Mouse (Mus musculus) CD4-positive, CD25-positive, alpha-beta regulatory T cell, adult 4 months (primary cell): ENCODE data around the gene 1700003H04Rik. TPM values are rescaled to one million over a fixed set of nuclear protein-coding genes. Genes with fewer than 3 reads are reported as not detected.

Experiments used
- ATAC-seq: one replicate; pipeline ENCODE4 v1.8.0; 2017
- polyA plus RNA-seq, 2 experiments: library from polyadenylated mRNA; unstranded; fragments of 100-300 nt; shearing (Covaris generic); gene quantifications; one replicate each; pipeline ENCODE4 v1.2.1; 2017

The 1700003H04Rik gene
- not detected for polyA plus RNA-seq

DNA sequence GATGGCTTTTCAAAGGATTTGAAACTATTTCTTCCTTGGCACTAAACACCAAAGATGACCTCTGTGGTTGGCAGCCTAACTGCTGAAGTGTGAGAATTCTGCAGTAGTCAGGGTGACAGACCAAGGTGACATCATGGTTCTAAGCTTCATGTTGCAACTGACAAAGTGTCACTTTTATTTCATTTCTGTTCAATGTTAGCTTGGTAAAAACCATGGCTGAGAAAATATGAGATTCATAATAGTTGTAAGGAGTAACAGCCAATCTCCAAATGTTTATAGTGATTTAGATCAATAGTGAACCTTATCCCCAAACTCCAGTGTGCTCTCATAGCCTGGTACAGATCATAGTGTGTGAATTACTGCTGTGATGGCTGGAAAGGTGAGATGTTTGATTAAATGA is at the start of gene 1700003H04Rik:
TSS of gene 1700003H04Rik (minus strand) at position 101 of the 400 bp plus-strand sequence.
- no peak for ATAC-seq

DNA sequence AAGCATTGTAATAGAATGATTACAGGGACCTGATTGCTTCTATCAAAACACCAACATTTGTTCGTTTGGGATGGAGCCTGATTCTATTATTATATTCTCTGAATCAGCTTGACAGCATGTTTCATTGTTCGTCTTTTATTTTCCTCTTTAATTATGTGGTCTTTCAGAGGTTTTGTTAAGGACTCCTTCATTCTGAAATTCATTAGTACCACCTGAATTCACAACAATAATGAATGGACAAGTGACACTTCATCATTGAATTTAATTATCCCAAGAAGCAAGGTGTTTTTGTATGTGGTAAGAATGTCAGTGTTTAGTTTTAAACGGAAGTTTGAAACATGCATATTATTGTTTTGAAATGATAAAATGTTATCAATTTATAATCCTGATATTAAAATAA is 42.1 kb upstream of the 1700003H04Rik start:
- ATAC-seq, result no peak

DNA sequence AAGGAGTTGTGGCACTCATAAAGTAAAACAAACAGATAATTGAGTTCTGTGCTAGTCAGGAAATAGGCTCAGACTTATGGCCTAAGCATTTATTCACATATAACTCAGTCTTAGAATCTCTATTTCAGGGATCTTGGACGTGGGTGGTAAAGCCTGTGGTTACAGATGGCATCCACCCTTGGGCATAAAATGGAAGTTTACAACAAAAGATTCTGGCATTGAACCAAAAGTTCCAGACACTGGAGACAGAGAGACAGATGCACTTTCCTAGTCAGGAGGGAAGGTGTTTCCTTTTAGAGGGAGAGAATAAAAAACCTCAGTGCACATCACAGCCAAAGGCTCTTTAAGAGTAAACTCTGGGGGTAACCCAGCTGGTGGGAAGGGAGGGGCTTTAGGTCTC is 32.4 kb upstream of the 1700003H04Rik start:
- ATAC-seq, result no peak

DNA sequence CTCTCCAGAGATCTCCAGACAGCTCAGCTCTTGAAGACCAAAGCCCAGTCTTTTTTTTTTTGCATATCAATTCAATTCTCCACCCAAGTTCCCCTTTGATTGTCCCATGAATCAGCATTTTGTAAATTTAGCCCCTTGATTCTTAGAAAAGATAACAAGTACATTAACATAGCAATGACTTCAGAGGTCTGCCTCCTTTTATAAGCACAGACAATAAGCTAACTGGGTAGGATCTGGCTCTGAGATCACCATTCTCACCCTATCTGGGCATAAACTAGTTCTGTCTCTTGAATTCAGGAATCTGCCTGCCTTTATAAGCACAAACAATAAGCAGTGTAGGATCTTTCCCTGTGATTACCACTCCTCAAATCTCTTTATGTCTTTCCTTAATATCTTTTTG is 29.1 kb upstream of the 1700003H04Rik start:
- ATAC-seq, result no peak

DNA sequence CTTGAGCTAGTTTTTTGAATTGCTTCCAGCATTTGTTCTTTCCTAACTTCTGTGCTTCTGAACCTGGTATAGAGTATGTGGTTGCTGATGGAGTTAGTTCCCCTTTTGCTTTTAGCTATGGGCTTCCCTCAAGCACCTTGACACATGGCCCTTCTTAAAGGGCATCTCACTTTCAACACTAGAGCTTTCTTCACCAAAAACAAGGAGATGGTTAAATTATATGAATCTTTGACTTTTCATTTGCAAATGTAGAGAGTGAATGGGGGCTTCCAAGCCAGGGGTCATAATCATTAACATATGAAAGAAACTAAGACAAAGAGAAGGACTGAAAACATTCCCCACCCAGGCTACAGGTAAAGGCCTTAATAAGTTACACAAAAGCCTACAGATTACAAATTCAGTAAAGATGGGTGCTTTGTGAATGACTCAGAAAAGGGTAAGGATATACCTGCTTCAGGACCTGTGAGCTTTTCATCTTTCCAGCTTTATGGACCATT is 25.2 kb upstream of the 1700003H04Rik start:
- no peak for ATAC-seq

DNA sequence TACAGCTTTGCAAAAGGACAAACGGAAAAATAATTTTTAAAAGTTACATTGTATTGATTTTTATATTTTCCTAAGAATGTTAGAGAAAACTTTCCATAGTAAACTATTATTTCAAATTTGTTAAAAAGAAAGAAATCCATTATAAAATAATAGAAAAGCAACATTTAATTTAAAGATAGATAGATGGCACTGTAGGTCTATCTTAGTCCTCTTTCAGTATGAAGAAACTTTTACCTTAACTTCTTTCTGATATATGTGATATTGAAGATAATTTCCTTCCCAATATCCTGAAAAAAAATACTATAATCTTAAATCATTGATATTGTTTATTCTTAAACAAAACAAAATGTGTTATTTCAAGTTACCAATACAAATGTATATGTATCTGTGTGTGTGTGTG is 24.6 kb upstream of the 1700003H04Rik start:
- no peak for ATAC-seq

DNA sequence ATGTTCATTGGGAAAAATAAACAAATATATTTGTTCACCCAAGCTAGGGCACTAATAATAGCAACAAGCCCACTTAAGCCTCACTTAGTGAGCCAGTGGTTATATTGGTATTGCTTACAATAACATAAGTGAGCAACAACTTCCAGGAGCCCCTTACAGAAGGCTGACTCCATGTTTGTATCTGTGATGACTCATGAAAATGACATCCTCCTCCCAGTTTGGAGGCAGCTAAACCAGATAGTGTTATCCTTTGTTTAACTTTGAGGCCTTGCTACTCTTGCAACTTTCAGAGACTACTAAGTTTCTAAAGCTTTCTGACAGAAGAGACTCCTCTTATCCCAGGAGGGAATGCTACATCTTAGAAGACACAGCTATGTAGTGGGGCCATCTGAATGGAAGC is 16.9 kb upstream of the 1700003H04Rik start:
- ATAC-seq, result no peak

DNA sequence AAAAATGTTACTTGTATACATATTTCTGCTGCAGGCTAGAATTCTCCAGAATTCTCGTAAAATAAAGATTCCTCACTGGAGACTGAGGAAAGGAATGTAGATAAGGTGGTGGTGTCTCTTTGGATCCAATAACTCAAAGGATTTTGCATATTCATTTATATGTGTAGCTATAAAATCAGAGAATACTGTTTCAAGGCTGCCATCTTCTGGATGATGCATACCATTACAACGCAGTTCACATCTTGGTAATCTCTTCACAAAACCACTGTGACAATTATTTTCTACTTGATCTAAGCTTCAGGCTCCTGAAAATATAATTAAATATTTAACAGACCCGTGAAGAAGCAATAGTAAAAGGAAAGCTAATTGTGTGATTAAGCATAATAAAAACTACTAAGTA is 6.6 kb upstream of the 1700003H04Rik start:
- no peak for ATAC-seq

DNA sequence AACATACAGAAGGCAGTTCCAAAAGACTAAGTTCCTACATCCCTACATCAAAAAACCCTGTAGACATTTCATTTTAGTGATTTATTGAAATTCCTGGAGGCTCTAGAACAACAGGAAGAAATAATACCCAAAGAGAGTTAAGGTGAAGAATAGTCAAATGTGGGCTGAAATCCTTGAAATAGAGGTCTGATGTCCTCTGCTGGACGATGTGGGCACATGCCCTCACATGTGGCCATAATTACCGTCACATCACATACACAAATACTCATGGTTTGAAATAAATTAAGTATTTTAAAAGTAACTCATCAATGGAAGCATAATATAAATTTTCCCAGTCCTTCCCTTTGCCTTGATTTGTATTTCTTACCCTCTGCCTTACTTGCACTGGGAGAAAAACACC is 4.9 kb upstream of the 1700003H04Rik start:
- no peak for ATAC-seq

DNA sequence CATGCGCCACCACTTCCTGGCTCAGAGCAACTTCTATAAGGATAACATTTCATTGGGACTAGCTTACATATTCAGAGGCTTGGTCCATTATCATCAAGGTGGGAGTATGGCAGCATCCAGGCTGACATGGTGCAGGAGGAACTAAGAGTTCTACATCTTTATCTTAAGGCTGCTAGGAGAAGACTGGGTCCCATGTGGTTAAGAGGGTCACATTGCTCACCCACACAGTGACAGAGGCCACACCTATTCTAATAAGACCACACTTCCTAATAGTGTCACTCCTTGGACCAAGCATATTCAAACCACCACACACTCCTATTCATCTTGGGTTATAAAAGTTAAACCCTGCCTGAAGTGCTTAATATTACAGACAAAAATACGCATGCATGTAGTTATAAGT is 23.6 kb downstream of the 1700003H04Rik start:
- ATAC-seq, result no peak

DNA sequence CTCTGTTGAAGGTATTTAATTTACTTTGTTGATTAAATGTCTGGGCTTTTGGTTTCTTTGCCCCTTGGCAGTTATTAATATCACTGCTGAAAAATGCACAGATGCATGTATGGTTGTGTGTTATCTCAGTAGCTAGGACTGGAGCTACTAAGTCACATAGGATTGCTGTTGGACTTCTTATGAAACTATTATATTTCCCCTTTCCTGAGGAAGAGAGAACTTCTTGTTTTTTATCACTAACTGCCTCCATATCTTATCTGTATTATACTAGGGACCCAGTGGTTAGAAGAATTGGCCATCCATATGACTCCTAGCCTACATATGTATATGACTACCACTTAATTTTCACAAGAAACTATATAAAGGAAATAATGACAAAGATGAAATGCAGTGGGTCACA is 24.9 kb downstream of the 1700003H04Rik start:
- ATAC-seq, result no peak

DNA sequence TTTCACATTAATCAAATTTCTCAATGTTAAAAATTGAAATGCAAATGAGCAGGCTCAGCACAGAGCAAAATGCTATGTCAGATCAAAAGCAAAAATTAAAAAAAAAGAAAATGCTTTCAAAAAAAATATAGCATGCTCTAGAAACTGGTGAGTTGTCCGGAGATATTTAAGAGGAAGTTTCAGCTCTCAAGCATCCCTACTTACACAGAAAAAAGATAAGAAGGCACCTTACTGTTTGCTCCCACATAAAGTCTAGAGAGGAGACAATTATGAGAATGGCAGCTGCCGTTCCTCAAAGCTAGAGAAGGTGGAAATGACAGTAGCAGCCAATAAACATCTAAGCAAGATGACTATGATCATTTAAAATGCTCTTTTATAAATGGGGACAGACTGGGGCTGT is 25.8 kb downstream of the 1700003H04Rik start:
- no peak for ATAC-seq

DNA sequence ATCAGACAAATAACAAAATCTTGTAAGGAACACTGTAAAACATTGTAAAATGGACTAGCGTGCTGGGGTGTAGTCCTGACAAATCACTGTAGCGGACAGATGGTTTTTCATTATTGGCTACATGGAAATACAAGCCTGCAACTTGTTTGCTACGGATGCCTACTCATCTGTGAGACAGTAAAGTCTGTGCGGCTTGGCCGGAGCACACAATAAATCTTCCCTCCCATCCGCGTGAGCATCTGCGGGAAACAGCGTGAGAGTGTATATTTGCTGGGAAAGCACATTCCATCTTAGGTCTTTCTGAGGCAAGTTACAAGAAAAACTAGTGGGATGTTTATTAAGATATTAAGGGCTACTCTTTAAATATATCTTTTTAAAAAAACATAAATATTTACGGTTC is 32.0 kb downstream of the 1700003H04Rik start:
- no peak for ATAC-seq

DNA sequence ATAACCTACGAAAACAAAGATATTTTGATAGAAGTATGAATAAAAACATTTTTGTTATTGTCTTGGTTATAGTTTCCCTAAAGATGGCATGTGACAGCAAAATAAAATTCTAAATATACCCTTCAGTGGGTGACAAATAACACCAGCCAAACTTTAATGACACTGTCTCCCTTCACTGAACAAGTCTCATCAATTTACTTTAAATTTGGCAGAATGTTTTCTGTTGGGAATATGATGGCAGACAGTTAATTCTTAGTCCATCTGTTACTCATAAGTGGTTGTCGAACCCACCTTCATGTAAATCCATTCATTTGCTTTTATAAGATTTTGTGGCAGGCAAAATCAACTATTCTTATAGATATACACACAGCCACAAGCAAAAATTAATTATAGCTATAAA is 42.6 kb downstream of the 1700003H04Rik start:
- ATAC-seq, result no peak

DNA sequence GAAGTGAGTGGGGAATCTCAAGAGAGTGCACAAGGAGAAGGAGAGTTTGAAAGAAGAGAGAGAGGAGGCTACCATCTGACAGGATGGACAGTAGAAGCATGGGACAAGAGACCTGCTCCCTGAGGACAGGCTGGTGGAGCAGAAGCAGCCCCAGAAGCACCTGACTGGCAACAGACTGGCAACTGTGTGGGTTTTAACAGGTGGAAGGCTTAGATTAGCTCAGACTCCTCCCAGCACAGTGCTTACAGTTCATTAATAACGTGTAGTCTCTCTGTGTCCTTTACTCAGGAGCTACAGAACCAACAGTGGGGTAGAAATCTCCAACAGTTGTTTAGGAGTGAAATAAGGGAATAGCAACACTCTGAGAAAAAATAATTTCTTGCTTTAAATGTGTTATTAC is 44.3 kb downstream of the 1700003H04Rik start:
- ATAC-seq, result no peak

DNA sequence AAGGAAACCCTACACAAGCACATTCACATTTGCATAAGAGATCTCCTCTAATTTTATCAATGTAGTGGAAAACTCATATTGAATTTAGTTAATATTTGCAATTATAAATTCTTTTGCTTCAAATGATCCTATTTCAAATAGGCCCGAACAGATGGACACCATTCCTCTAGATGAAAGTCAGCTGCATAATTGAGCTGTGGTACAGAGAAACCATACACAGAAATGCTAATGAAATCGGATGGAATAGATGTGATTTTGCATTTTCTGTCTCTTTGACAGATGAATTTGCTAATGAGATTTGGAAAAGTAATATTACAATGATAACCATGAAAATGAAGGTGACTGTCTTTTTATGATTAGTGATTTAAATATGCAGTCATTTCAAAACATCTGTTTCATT is 62.1 kb downstream of the 1700003H04Rik start:
- ATAC-seq, result no peak

Other genes with a start within 250 kb of the 1700003H04Rik start
- not detected for gene 1700006A11Rik, start 155.1 kb downstream of the 1700003H04Rik start, polyA plus RNA-seq